In the genomic region with DNA sequence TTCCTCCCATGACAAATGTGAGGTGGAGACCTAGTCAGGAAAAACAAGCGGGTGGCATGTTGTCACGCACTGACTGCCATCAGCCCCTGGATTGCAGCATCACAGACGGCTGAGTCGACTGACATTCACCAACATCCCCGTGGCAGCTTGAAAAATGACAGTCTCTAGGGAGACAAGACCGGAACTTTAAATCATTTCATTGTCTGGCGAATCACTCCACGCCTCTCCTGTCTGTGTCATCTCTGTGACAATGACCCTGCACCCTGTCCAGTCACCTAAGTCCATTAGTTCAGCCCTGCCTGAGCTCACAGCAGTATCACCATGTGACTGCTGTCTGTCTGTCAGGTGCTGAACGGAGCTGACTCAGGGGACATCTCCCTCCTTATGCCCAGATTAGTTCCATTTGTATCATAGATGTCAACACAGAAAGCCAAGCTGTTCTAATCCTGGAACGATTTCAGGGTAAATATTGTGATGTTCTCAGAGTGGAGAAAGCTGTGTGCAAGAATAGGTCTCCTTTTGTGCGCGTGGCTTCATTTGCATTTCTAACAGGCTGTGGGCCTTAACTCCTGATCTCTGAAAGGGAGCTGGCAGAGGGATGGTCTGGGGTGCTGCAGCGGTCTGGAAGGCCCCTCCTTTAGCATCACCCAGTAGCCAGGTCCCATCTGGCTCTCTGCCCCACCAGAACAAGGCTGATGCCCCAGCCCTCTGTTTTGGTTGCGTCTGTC, we compare ENCODE assay signal across 11 mouse cellular contexts. TPM values are rescaled to one million over a fixed set of nuclear protein-coding genes. Genes with fewer than 3 reads are reported as not detected.
DNase-seq lines count a peak whose midpoint lies in the region; ATAC-seq lines count a peak whose summit lies in the region.
"Had no signal": no experiment of that assay in that cellular context is flagged by ENCODE, and none has a peak within 500 bp of the region (broad histone marks: within the 10 kb centered on the region; RNA-seq: fewer than 3 reads in every experiment).

No protein-coding gene starts in this region.

- peaks cover 5% of the 10 kb centered on the region; the same call in 1 of the 2 replicates for H3K4me1 ChIP-seq in hindbrain, embryonic 11.5 days (replicated peaks; ENCODE audit: control insufficient read depth, insufficient read depth, low read length)
- peaks cover 21% of the 10 kb centered on the region for H3K4me1 ChIP-seq in midbrain, embryonic 14.5 days (ENCODE audit: control insufficient read depth, insufficient read depth, low read length)

- no peaks in the 10 kb centered on the region for H3K9me3 ChIP-seq in hindbrain, embryonic 11.5 days (ENCODE audit: control insufficient read depth, low read length)
- no peaks in the 10 kb centered on the region for H3K9me3 ChIP-seq in midbrain, embryonic 14.5 days (ENCODE audit: control insufficient read depth, low read length)
- H3K9me3 ChIP-seq: kidney, embryonic 15.5 days had no signal

- 36% methylated on average over 14 of the region's 14 CpGs for WGBS in hindbrain, embryonic 11.5 days
- 8% methylated on average over 14 of the region's 14 CpGs for WGBS in midbrain, embryonic 14.5 days

- H3K9ac ChIP-seq in hindbrain, embryonic 11.5 days (ENCODE audit: low read depth, low read length), result no peak overlapping the region
- no peak overlapping the region for H3K9ac ChIP-seq in midbrain, embryonic 14.5 days (replicated peaks; ENCODE audit: low read length)
- H3K9ac ChIP-seq: kidney, embryonic 15.5 days had no signal

- DNase-seq in frontal cortex, postnatal 14 days (ENCODE audit: low spot score in 2 of 2), result no peak
- DNase-seq in brain, adult 2 months (ENCODE audit: low read depth, low spot score), result peak; percentile 86
- DNase-seq in hindbrain, embryonic 11.5 days (ENCODE audit: low spot score), result no peak
- DNase-seq in midbrain, embryonic 14.5 days, result peak; percentile 65
- no peak for DNase-seq in kidney, adult 9 months
- no peak for DNase-seq in gastrocnemius, postnatal 14 days
- DNase-seq: lung, postnatal 4 days had no signal

- no peaks in the 10 kb centered on the region for H3K36me3 ChIP-seq in hindbrain, embryonic 11.5 days (ENCODE audit: control insufficient read depth, insufficient read depth, low read length)
- H3K36me3 ChIP-seq in midbrain, embryonic 14.5 days (ENCODE audit: control insufficient read depth, insufficient read depth, low read length), result no peaks in the 10 kb centered on the region
- H3K36me3 ChIP-seq: kidney, embryonic 15.5 days had no signal

- H3K4me2 ChIP-seq in hindbrain, embryonic 11.5 days (replicated peaks; ENCODE audit: low read depth, low read length), result no peak overlapping the region
- H3K4me2 ChIP-seq in midbrain, embryonic 14.5 days (ENCODE audit: low read length), result no peak overlapping the region
- H3K4me2 ChIP-seq: kidney, embryonic 15.5 days; liver, embryonic 11.5 days had no signal

- intact Hi-C loops in gastrocnemius, postnatal 14 days (cut with DNase I; ENCODE audit: low total_unique reads), result no loop called here

- no peak overlapping the region for H3K4me3 ChIP-seq in hindbrain, embryonic 11.5 days (ENCODE audit: low read depth, low read length)
- no peak overlapping the region for H3K4me3 ChIP-seq in midbrain, embryonic 14.5 days (replicated peaks; ENCODE audit: low read depth, low read length)
- H3K4me3 ChIP-seq: kidney, embryonic 15.5 days had no signal

- peak; percentile 68; the same call in 1 of the 2 replicates for ATAC-seq in frontal cortex, adult (ENCODE audit: low TSS enrichment)
- ATAC-seq in hindbrain, embryonic 11.5 days (ENCODE audit: low FRiP score), result peak; percentile 60; the same call in 1 of the 2 replicates
- peak; percentile 68; the same call in 1 of the 2 replicates for ATAC-seq in midbrain, embryonic 14.5 days (ENCODE audit: low FRiP score, low TSS enrichment)
- ATAC-seq in CD4-positive, CD25-positive, alpha-beta regulatory T cell, adult 4 months, result no peak

- H3K27ac ChIP-seq in hindbrain, embryonic 11.5 days (ENCODE audit: low read depth, low read length), result peak overlapping the region; percentile 17
- peak overlapping the region; percentile 77 for H3K27ac ChIP-seq in midbrain, embryonic 14.5 days (replicated peaks; ENCODE audit: low read depth, low read length)
- H3K27ac ChIP-seq: kidney, embryonic 15.5 days had no signal

- peaks cover 2% of the 10 kb centered on the region; the same call in 1 of the 2 replicates for H3K27me3 ChIP-seq in hindbrain, embryonic 11.5 days (ENCODE audit: control insufficient read depth, insufficient read depth, low read length)
- no peaks in the 10 kb centered on the region for H3K27me3 ChIP-seq in midbrain, embryonic 14.5 days (ENCODE audit: control insufficient read depth, insufficient read depth, low read length)

RNA-seq across cellular contexts. Expression of gene Sec14l1, which starts 52.0 kb away (rescaled TPM):
- polyA plus RNA-seq in hindbrain, embryonic 11.5 days (2014; fragmentation: Nextera tagmentation; extraction: Ambion mirVana), result 36.7 and 36.9 TPM in 2 replicates
- polyA plus RNA-seq in midbrain, embryonic 14.5 days (2014; fragmentation: Nextera tagmentation; extraction: Ambion mirVana), result 48.7 and 58.1 TPM in 2 replicates
- 10 to 100 TPM; 11.9 to 18.9 TPM for polyA plus RNA-seq in CD4-positive, CD25-positive, alpha-beta regulatory T cell, adult 4 months (2017; shearing (Covaris generic))
- 10 to 100 TPM; 58.1 to 58.7 TPM for total RNA-seq in gastrocnemius, postnatal 14 days (2021)

Comparison
In these comparisons a context has a peak if more than half of its experiments do, and no peak if none do; other contexts are left out.
1. DNase-seq: peak in brain, adult 2 months (single experiment) and midbrain, embryonic 14.5 days (single experiment); none in frontal cortex, postnatal 14 days (0 of 2), hindbrain, embryonic 11.5 days (single experiment), kidney, adult 9 months (single experiment) and gastrocnemius, postnatal 14 days (single experiment).